Mouse (Mus musculus) heart, adult 2 months (tissue): ENCODE results near the gene Ppp1r21. TPM values are rescaled to one million over a fixed set of nuclear protein-coding genes. Genes with fewer than 3 reads are reported as not detected.

ENCODE experiments used
- DNase-seq, 2 experiments: peaks; one replicate each; pipeline ENCODE4 v3.0.0; 2021
- H3K27ac ChIP-seq: fragments of 200-600 bp; 2 replicates; pipeline ENCODE4 v1.8.1; 2022
- H3K27me3 ChIP-seq: fragments of 200-500 bp; 2 replicates; pipeline ENCODE4 v1.6.1; 2012; ENCODE audit warnings: mild to moderate bottlenecking, low read length, inconsistent platforms, mixed read lengths; ENCODE audit not compliant: control insufficient read depth, insufficient read depth
- H3K36me3 ChIP-seq: fragments of 200-500 bp; 2 replicates; pipeline ENCODE4 v1.6.1; 2012; ENCODE audit warnings: low read length, inconsistent platforms; ENCODE audit not compliant: control insufficient read depth, insufficient read depth
- H3K4me1 ChIP-seq: fragments of 200-500 bp; 2 replicates; pipeline ENCODE4 v1.6.1; 2011; ENCODE audit warnings: low read length; ENCODE audit not compliant: control insufficient read depth, insufficient read depth
- H3K4me3 ChIP-seq: fragments of 200-600 bp; 2 replicates; pipeline ENCODE4 v1.8.1; 2022
- H3K79me2 ChIP-seq: fragments of 200-500 bp; replicated peaks from 2 replicates; pipeline ENCODE4 v1.6.1; 2012; ENCODE audit warnings: mild to moderate bottlenecking, inconsistent platforms, low read length, moderate library complexity, mixed read lengths; ENCODE audit not compliant: control insufficient read depth, insufficient read depth
- H3K9ac ChIP-seq: fragments of 200-500 bp; 2 replicates; pipeline ENCODE4 v1.6.1; 2012; ENCODE audit warnings: low read depth, mild to moderate bottlenecking, control low read depth, inconsistent platforms, low read length, mixed read lengths
- CTCF ChIP-seq: fragments of 200-600 bp; IDR thresholded peaks from 2 replicates; pipeline ENCODE4 v1.8.1; 2022; ENCODE audit warnings: antibody characterized with exemption, mild to moderate bottlenecking, moderate library complexity
- EP300 ChIP-seq: fragments of 200-500 bp; IDR thresholded peaks from 2 replicates; pipeline ENCODE4 v1.6.1; 2011; ENCODE audit warnings: low read depth, low read length, control low read depth; ENCODE audit not compliant: insufficient read depth
- POLR2A ChIP-seq: fragments of 200-500 bp; IDR thresholded peaks from 2 replicates; pipeline ENCODE4 v1.6.1; 2011; ENCODE audit warnings: mild to moderate bottlenecking, low read depth, low read length, control low read depth; ENCODE audit not compliant: insufficient read depth
- WGBS: fragments of 180-500 bp; shearing (Covaris S2); methylation state at CpG from one replicate; pipeline ENCODE4 v1.1.7; 2018; 5-methylcytosine and 5-hydroxymethylcytosine counted together
- intact Hi-C: fragments of 180-260 bp; cut with DNase I; formaldehyde crosslinking; loops from one replicate; pipeline ENCODE4 v1.15.1; 2025
- polyA plus RNA-seq: library from polyadenylated mRNA; depleted of rRNA; stranded (reverse); fragments of >200 nt; gene quantifications from 2 replicates; pipeline ENCODE4 v1.2.3, GENCODE M21; 2012; rRNA removed
- total RNA-seq, 2 experiments: library from RNA; stranded (reverse); gene quantifications; 2 replicates each; pipeline ENCODE4 v1.2.3; 2021

The Ppp1r21 gene
- total and polyA plus RNA-seq, 3 experiments = 8.8 to 9.9 (median 9.2) TPM

DNA sequence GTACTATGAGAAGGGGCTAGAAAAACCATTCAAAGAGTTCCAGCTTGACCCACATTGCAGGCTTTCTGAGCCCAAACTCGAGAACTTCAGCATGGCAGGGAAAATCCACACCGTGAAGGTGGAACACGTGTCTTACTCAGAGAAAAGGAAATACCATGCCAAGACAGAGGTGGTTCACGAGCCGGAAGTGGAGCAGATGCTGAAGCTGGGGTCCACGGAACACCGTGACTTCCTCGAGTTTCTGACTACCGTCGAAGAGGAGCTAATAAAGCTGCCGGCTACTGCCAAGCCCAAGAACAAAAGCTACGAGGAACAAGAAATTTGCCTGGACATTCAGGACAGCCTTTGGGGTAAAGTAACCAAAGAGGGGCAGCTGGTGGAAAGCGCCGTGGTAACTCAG lies 106.2 kb downstream of the Ppp1r21 start:
- DNase-seq = no peak
- TF ChIP-seq EP300 (no peak), POLR2A (no peak), CTCF (no peak)
- no peak overlapping the region for H3K4me3 ChIP-seq
- H3K36me3 ChIP-seq = no peaks in the 10 kb centered on the region; the same call in 1 of the 2 replicates
- H3K27me3 ChIP-seq = no peaks in the 10 kb centered on the region
- no peaks in the 10 kb centered on the region for H3K79me2 ChIP-seq
- peaks cover 10% of the 10 kb centered on the region for H3K4me1 ChIP-seq
- H3K9ac ChIP-seq = no peak overlapping the region
- WGBS = 61% methylated on average over 14 of the region's 14 CpGs
- intact Hi-C loops = no loop called here
- H3K27ac ChIP-seq = no peak overlapping the region

DNA sequence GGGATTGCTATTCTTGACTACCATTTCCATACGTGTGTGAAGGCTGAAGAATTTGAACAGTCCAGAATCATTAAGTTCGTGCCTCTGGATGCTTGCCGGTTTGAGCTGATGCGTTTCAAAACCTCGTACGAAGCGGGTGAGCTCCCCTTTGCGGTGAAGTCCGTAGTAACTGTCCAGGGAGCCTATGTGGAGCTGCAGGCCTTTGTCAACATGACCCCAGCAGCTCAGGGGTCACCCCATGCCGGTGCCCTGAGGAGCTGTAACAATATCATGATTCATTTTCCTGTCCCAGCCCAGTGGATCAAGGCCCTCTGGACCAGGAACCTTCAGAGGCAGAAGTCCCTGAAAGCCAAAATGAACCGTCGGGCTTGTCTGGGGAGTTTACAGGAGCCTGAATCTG lies 106.7 kb downstream of the Ppp1r21 start:
- intact Hi-C loops = no loop called here
- DNase-seq = no peak
- H3K9ac ChIP-seq = no peak overlapping the region
- no peaks in the 10 kb centered on the region for H3K27me3 ChIP-seq
- TF ChIP-seq CTCF (0 out of 2 replicates have a peak, but pooled peaks have one; percentile 5), POLR2A (no peak), EP300 (no peak)
- WGBS = 55% methylated on average over 12 of the region's 12 CpGs
- H3K79me2 ChIP-seq = no peaks in the 10 kb centered on the region
- no peak overlapping the region for H3K27ac ChIP-seq
- H3K4me1 ChIP-seq = peaks cover 10% of the 10 kb centered on the region
- H3K36me3 ChIP-seq = peaks cover 2% of the 10 kb centered on the region; the same call in 1 of the 2 replicates
- H3K4me3 ChIP-seq = no peak overlapping the region

Other genes with a start within 250 kb of the Ppp1r21 start
- gene Foxn2, start 89.4 kb upstream of the Ppp1r21 start, total RNA-seq = 1 to 10 TPM; 7.4 to 9.4 TPM
- 2.6 and 2.8 TPM in 2 replicates for gene Foxn2, start 89.4 kb upstream of the Ppp1r21 start, polyA plus RNA-seq
- gene Ston1, start 67.6 kb downstream of the Ppp1r21 start, total RNA-seq = 10 to 100 TPM; 18.9 to 21.8 TPM
- gene Ston1, start 67.6 kb downstream of the Ppp1r21 start, polyA plus RNA-seq = 9.4 and 16.8 TPM in 2 replicates
- gene Gtf2a1l, start 138.5 kb downstream of the Ppp1r21 start, total RNA-seq = not detected
- gene Gtf2a1l, start 138.5 kb downstream of the Ppp1r21 start, polyA plus RNA-seq = 0.14 and 0.23 TPM in 2 replicates